Mouse (Mus musculus): ENCODE measurements at regions not wholly inside any gene's neighbourhood (a gene's known extent, or its start where the extent isn't known, plus 50 kb on each side); places are given as distances from the start of the nearest gene placed in this dataset.

DNA sequence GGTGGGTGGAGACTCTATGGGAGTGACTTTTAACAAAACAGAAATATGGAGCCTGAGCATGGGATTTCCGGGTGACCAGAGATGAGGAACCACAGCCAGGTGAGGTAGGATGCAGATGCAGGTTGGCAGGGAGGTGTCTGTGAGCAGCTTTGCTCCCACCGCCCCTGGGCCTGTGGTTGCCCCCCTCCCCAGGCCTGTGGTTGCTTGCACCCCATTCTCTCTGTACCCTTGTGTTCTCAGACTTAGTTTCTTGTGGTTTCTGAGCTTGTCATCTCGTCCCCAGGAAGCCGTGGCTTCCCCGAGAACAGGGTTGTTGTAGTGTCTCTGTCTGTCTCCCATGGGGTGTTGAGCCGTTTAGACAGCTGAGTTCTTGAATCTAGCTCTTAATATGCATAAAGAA is 251.0 kb upstream of the Stt3b start:
- Histone ChIP-seq H3K27ac (no peak overlapping the region), H3K9me3 (replicated peaks) (no peaks in the 10 kb centered on the region), H3K4me1 (no peaks in the 10 kb centered on the region), H3K4me2 (no peak overlapping the region), H3K36me3 (no peaks in the 10 kb centered on the region), H3K9ac (no peak overlapping the region), H3K27me3 (replicated peaks) (no peaks in the 10 kb centered on the region), H3K4me3 (no peak overlapping the region)
- ATAC-seq, result no peak
- WGBS (ENCODE audit: insufficient replicate concordance), result 48% methylated on average over 6 of the region's 6 CpGs

DNA sequence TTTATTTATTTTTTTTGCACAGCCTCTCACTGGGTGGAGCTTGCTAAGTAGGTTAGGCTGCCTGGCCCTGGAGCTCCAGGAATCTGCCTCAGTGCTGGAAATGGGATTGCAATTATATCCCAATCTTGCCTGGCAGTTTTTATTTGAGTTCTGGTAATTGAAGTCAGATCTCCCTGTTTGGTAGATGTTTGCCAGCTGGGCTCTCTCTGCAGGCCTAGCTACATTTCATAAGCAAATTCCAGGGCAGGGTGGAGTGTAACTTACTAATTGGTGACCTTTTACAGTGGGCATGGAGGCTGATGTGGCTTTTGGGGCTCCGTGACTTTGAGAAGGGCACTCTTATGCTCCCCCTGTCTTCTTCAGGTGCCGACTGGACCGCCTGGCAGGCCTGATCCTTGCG is 252.6 kb upstream of the Stt3b start:
- 65% methylated on average over 4 of the region's 4 CpGs for WGBS (ENCODE audit: insufficient replicate concordance)
- Histone ChIP-seq H3K36me3 (no peaks in the 10 kb centered on the region), H3K9me3 (replicated peaks) (no peaks in the 10 kb centered on the region), H3K27ac (no peak overlapping the region), H3K9ac (no peak overlapping the region), H3K4me3 (no peak overlapping the region), H3K4me1 (no peaks in the 10 kb centered on the region), H3K4me2 (no peak overlapping the region), H3K27me3 (replicated peaks) (no peaks in the 10 kb centered on the region)
- no peak for ATAC-seq

DNA sequence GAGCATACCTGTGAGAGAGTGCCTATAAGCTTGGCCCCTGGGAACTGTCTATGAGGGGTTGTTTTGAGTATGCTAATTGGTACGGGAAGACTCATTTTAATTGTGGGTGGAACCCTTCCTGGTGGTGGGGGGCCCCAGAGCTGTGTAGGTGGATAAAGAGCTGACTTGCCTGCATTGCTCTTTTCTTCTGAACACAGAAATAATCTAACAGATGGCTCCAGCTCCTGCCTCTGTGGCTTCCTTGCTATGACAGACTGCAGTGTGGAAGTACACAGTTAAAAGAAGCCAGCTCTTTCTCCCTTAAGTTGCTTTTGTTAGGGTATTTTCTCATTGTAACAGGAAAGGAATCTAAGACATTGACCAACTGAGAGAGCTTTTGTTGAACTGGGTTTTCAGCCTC is 254.1 kb upstream of the Stt3b start:
- H3K27ac ChIP-seq, result no peak overlapping the region
- no peaks in the 10 kb centered on the region for H3K9me3 ChIP-seq (replicated peaks)
- WGBS (ENCODE audit: insufficient replicate concordance), result 61% methylated on average over 1 of the region's 1 CpGs
- no peak overlapping the region for H3K4me3 ChIP-seq
- H3K4me2 ChIP-seq, result no peak overlapping the region
- H3K4me1 ChIP-seq, result no peaks in the 10 kb centered on the region
- no peaks in the 10 kb centered on the region for H3K36me3 ChIP-seq
- no peak for ATAC-seq
- H3K27me3 ChIP-seq (replicated peaks), result no peaks in the 10 kb centered on the region
- H3K9ac ChIP-seq, result no peak overlapping the region

DNA sequence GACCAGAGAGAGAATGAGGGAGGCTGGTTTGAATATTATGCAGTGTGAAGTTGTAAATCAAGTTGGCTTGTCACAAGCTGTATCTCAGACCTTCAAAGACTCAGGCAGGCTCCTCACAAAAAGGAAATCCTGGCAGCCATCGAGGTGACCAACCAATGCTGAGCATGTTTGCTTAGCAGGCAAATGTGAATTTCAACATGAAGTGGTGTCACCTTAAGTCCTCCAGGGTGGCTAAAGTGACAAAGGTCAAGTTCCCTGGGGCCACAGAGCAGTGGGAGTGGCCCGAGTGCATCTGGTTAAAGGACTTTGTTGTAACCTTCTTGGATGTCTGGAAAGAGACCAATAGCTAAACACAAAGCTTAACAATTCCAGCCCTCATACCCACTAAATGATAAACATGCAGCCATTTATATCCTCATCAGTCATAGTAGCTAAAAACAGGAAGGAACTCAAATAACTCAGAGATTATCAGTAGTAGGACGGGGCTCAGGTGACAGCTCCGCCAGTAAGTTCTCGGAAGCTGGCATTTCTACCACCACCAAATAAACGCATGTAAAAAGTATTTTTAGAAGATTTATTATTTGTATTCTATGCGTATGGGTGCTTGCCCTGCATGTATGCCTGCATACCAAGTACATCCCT is 258.6 kb upstream of the Stt3b start:
- Histone ChIP-seq H3K27me3 (replicated peaks) (no peaks in the 10 kb centered on the region), H3K36me3 (no peaks in the 10 kb centered on the region), H3K9me3 (replicated peaks) (no peaks in the 10 kb centered on the region), H3K4me2 (no peak overlapping the region), H3K4me1 (no peaks in the 10 kb centered on the region), H3K27ac (no peak overlapping the region), H3K9ac (no peak overlapping the region), H3K4me3 (no peak overlapping the region)
- no peak for ATAC-seq
- 36% methylated on average over 7 of the region's 7 CpGs for WGBS (ENCODE audit: insufficient replicate concordance)

DNA sequence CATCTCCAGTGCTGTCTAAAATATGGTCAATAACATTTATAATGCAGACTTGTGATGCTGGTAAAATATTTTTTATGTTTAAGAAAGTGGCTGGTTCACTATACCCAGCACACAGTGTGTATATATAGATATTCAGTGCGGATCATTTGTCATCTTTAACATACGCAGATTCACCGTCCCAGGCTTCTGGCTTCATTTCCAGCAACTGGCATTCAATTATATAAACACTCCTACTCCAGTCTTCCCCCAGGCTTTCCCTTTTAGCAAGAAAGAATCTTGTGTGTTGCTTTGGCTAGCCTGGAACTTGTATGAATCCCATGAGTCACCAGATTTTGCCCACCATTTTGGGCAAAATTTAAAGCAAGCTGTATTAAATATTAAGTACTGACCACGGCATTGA is 260.8 kb upstream of the Stt3b start:
- H3K36me3 ChIP-seq, result no peaks in the 10 kb centered on the region
- H3K27me3 ChIP-seq (replicated peaks), result no peaks in the 10 kb centered on the region
- no peaks in the 10 kb centered on the region for H3K9me3 ChIP-seq (replicated peaks)
- H3K4me3 ChIP-seq, result no peak overlapping the region
- H3K4me2 ChIP-seq, result no peak overlapping the region
- ATAC-seq, result no peak
- WGBS (ENCODE audit: insufficient replicate concordance), result 86% methylated on average over 4 of the region's 4 CpGs
- H3K4me1 ChIP-seq, result no peaks in the 10 kb centered on the region
- H3K27ac ChIP-seq, result no peak overlapping the region
- no peak overlapping the region for H3K9ac ChIP-seq

DNA sequence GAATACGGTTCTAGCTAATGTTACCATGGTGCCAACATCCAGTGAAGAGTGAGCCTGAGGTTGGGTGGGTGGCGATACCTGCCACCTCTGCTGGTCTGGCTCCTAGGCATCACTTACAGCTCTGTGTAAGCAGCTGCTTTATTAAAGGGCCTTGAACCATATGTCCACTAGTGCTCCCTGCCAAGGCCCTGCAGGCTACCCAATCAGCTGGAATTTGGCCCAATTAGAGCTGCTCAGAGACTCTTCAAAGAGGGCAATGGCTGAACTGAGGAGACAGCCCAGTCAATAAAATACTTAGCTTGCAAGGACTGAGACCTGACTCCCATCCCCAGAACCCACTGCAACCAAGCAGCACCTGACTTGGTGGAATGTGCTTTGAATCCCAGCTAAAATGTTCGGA is 270.9 kb upstream of the Stt3b start:
- H3K9ac ChIP-seq, result no peak overlapping the region
- ATAC-seq, result no peak
- no peaks in the 10 kb centered on the region for H3K27me3 ChIP-seq (replicated peaks)
- no peak overlapping the region for H3K27ac ChIP-seq
- H3K4me3 ChIP-seq, result no peak overlapping the region
- peaks cover 5% of the 10 kb centered on the region; the same call in 1 of the 2 replicates for H3K9me3 ChIP-seq (replicated peaks)
- no peaks in the 10 kb centered on the region for H3K4me1 ChIP-seq
- H3K4me2 ChIP-seq, result no peak overlapping the region
- 76% methylated on average over 3 of the region's 3 CpGs for WGBS (ENCODE audit: insufficient replicate concordance)
- H3K36me3 ChIP-seq, result no peaks in the 10 kb centered on the region

DNA sequence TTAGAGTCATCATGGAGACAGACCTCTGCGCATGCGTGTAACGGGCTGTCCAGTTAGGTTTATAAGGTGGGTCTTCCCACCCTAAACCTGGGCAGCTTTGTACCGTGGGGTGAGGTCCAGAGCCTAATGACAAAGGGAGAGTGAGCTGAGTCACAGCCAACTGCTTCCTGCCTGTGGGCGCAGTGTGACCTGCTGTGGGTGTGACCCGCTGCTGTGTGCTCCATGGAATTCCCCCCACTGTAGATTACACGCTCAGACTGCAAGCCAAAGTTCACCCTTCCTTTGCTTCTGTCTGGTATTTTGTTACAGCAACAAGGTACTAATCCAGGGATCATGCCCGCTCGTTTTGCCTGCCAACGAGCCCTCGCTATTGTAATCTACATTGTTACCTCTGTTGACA is 273.3 kb upstream of the Stt3b start:
- ATAC-seq, result 0 out of 2 replicates have a peak, but pooled peaks have one; percentile 13
- Histone ChIP-seq H3K4me3 (no peak overlapping the region), H3K4me2 (no peak overlapping the region), H3K36me3 (no peaks in the 10 kb centered on the region), H3K9me3 (replicated peaks) (no peaks in the 10 kb centered on the region), H3K27ac (no peak overlapping the region), H3K4me1 (no peaks in the 10 kb centered on the region), H3K9ac (no peak overlapping the region), H3K27me3 (replicated peaks) (no peaks in the 10 kb centered on the region)
- WGBS (ENCODE audit: insufficient replicate concordance), result 78% methylated on average over 11 of the region's 11 CpGs

DNA sequence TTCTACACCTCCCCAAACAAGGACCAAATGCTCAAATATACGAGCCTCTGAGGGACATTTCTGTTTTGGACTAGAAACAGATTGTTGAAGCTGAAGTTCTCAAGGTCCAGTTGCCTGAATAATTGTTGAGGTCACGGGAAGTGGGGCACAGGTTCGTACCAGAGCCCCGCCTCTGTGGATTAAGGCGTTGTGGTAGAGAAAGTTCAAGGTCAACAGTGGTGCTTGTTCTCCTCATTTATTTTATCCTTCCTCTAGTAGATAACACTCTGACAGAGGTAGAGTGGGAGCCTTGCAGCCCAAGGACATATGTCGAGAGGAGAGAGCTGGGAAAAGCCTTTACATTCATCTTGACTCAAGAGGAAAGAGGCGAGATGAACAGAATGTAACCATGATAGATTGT is 274.7 kb upstream of the Stt3b start:
- Histone ChIP-seq H3K4me3 (no peak overlapping the region), H3K9ac (no peak overlapping the region), H3K27ac (no peak overlapping the region), H3K4me1 (no peaks in the 10 kb centered on the region), H3K9me3 (replicated peaks) (no peaks in the 10 kb centered on the region), H3K36me3 (no peaks in the 10 kb centered on the region), H3K4me2 (no peak overlapping the region), H3K27me3 (replicated peaks) (no peaks in the 10 kb centered on the region)
- WGBS (ENCODE audit: insufficient replicate concordance), result 56% methylated on average over 7 of the region's 7 CpGs
- ATAC-seq, result no peak

DNA sequence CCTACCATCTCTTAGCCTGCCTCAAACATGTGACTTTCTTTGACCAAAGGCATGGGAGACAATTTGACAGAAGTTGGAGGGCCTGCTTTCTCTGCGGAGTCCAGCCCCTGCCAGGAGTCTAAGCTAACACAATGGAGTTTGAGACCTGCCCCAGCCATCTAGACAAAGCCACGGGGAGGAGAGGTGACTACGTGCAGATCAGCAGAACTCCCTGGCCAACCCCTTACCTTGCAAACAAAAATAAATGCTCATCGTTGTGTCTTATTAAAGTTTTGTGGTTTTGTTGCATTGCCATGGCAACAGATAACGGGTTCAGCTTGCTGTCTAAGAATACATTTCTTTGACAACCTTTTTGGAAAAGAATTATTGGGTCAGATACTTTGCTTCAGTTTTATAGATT is 282.2 kb upstream of the Stt3b start:
- no peak overlapping the region for H3K9ac ChIP-seq
- 59% methylated on average over 5 of the region's 5 CpGs for WGBS (ENCODE audit: insufficient replicate concordance)

DNA sequence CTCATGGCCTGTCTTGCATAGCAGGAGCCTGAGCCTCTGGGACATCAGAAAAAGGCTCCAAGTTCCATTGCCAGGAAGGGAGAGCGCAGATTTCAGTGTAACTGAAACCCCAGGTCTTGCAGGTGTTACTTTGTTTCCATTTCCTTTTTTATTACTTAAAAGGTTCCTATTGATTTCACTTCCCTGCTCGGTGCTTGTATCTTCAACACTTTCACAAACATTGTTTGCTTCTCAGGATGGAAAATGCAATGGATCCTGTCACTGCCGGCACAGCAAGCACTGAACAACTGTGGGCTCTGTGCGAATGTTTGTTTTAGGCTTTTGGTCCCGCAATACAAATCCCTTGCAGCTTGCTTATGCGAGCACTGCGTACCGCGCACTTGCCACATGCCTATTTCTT is 290.0 kb upstream of the Stt3b start:
- no peaks in the 10 kb centered on the region for H3K27me3 ChIP-seq (replicated peaks)
- 86% methylated on average over 9 of the region's 9 CpGs for whole genome bisulfite sequencing (ENCODE audit: insufficient replicate concordance)
- H3K27ac ChIP-seq, result no peak overlapping the region
- no peaks in the 10 kb centered on the region for H3K9me3 ChIP-seq (replicated peaks)
- no peak overlapping the region for H3K4me3 ChIP-seq
- H3K36me3 ChIP-seq, result no peaks in the 10 kb centered on the region
- no peak for ATAC-seq
- no peaks in the 10 kb centered on the region for H3K4me1 ChIP-seq
- H3K4me2 ChIP-seq, result no peak overlapping the region
- H3K9ac ChIP-seq, result no peak overlapping the region

More for the DNA sequence above, 282.2 kb upstream of the Stt3b start:
- Histone ChIP-seq H3K27me3 (replicated peaks) (no peaks in the 10 kb centered on the region), H3K4me3 (no peak overlapping the region), H3K4me1 (no peaks in the 10 kb centered on the region), H3K27ac (no peak overlapping the region), H3K36me3 (no peaks in the 10 kb centered on the region), H3K9me3 (replicated peaks) (no peaks in the 10 kb centered on the region), H3K4me2 (no peak overlapping the region)
- no peak for ATAC-seq

DNA sequence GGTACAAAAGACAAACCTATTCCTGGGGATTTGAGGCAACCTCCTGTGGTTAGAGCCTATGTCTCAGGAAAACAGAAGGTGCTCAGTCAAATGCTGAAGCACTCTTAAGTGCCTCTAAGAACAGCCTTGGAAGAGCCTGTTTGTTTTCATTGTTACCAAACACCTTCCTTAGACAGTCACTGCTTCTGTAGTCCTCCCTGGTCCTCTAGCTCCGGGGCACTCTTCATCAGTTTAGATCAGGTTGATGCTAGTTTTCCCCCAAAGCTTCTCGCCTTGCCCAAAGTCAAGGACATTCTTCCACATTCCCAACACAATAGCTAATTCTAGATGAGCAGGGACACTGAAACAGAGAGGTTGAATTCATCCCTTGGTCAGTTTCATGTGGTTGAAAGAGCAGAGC is 290.6 kb upstream of the Stt3b start:
- no peak for ATAC-seq

DNA sequence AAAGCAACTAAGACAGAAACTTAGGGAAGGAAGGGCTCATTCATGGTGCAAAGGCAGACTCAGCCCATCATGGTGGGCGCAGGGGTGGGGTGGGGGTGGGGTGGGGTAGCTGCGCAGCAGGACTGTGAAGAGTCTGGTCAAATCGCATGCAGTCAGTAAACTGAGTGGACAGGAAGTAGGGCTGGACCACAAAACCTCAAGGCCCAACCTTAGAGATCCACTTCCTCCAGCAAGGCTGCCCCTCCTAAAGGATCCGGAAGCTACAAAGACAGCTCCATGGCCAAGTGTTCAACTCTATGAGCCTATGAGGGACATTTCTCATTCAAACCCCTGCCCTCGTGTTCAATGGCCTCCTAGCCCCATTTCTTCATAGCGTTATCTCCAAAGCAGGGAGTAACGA is 292.6 kb upstream of the Stt3b start:
- H3K9ac ChIP-seq, result no peak overlapping the region
- 63% methylated on average over 7 of the region's 7 CpGs for WGBS (ENCODE audit: insufficient replicate concordance)
- no peaks in the 10 kb centered on the region for H3K36me3 ChIP-seq
- H3K9me3 ChIP-seq (replicated peaks), result no peaks in the 10 kb centered on the region
- no peak for ATAC-seq
- H3K4me1 ChIP-seq, result no peaks in the 10 kb centered on the region
- H3K27ac ChIP-seq, result no peak overlapping the region
- no peak overlapping the region for H3K4me2 ChIP-seq
- no peak overlapping the region for H3K4me3 ChIP-seq
- H3K27me3 ChIP-seq (replicated peaks), result no peaks in the 10 kb centered on the region

More for the DNA sequence above, 290.6 kb upstream of the Stt3b start:
- Histone ChIP-seq H3K9me3 (replicated peaks) (no peaks in the 10 kb centered on the region), H3K4me3 (no peak overlapping the region), H3K4me1 (no peaks in the 10 kb centered on the region), H3K4me2 (no peak overlapping the region), H3K36me3 (no peaks in the 10 kb centered on the region), H3K27ac (no peak overlapping the region), H3K27me3 (replicated peaks) (no peaks in the 10 kb centered on the region), H3K9ac (no peak overlapping the region)
- 60% methylated on average over 2 of the region's 2 CpGs for WGBS (ENCODE audit: insufficient replicate concordance)

DNA sequence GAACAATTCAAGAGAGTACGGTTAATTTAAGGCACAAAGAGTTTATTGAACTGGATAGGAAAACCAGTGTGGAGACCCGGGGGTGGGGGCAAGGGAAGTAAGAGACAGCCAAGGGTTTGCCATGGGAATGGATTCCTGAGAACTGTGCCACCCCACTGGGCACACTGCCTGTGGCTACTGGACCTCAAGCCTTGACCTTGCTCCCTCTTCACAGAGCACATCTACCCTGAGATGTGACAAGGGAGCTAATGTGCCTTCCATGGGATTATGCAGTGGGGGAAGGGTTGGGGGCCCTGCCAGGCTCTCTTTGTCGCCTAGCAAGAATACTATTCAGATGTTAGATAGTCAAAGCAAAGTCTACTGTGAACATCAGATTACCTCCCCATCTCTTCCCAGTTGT is 294.2 kb upstream of the Stt3b start:
- H3K27me3 ChIP-seq (replicated peaks), result no peaks in the 10 kb centered on the region
- H3K4me3 ChIP-seq, result no peak overlapping the region
- no peaks in the 10 kb centered on the region for H3K36me3 ChIP-seq
- WGBS (ENCODE audit: insufficient replicate concordance), result 62% methylated on average over 3 of the region's 3 CpGs
- H3K27ac ChIP-seq, result no peak overlapping the region
- no peak overlapping the region for H3K9ac ChIP-seq
- ATAC-seq, result no peak
- H3K4me1 ChIP-seq, result no peaks in the 10 kb centered on the region
- H3K9me3 ChIP-seq (replicated peaks), result no peaks in the 10 kb centered on the region
- H3K4me2 ChIP-seq, result no peak overlapping the region

Measured in liver, embryonic 12.5 days (tissue).